Mouse (Mus musculus): ENCODE results near the gene Pde4b.

The Pde4b gene

DNA sequence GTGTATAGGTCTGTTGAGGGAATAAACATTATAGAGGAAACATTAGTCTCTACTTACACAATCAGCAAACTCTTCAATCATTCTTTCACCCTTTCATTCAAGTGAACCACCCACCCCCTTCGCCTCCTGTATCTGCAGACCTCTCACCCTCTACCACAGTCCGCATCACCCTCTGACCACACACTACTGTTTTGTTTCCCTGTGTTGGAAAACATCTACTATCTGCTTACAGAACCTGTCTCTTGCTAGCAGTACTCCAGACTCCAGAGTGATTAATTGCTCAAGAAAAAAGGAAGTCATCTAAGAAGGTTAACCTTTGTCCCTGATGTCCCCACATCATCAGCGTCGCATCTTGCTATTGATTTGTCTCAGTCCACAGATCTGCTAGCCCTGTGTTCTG, 185.4 kb downstream of the Pde4b start:
- in situ Hi-C loops (cut with MboI; ENCODE audit: unreplicated experiment in 2 of 2), result no loop called here

DNA sequence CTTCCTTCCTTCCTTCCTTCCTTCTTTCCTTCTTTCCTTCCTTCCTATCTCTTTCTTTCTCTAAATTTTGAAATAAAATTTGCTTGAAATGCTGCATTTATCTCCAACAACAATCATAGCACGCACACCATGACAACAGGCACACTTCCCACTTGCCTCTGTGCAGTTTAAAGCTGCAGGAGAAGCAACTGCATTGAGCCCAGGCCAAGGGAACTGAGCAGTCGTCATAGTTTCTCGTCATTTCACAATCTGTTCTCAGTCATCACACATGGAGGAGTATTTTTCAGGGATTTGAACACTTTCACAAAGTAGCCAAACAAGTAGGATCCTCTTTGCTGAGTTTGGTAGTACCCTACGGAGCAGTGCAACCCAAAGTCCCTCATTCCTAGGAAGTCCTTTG, 188.4 kb downstream of the Pde4b start:
- in situ Hi-C loops (cut with MboI; ENCODE audit: unreplicated experiment in 2 of 2), result no loop called here

DNA sequence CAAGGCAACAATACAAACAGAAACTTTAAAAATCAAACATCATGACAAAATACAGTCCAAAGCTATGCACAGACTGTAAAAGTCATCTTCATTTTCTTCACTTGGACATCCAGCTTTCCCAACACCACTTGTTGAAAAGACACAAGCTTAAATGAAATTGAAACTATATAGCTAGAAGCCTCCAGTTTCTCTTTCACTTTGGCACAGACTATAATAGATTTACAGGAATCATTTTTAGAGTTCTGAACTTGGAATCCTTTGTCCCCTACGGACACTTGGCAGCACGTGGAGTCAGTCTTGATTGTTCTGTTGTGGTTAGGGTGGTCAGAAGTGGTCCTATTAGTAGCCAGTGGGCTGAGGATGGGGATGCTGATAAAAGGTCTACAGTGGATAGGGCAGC, 191.6 kb downstream of the Pde4b start:
- in situ Hi-C loops (cut with MboI; ENCODE audit: unreplicated experiment in 2 of 2), result no loop called here

DNA sequence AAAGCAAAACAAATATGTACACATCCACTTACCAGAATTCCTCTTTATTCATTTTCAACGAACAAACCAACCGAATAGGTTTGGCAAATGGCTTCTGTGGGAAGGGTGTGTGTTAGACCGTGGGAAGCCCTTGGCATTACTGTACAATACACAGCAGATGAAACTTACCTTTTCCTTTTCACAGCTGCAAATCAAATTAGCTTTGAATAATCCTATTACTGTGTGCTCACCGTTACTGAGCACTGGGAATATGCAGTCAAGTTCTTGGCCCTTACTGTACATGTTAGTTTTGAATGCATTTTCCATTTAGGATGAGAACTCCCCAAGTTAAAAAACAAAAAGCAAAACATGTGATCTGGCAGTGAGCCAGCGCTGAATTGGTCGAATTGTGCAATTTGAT, 199.8 kb downstream of the Pde4b start:
- in situ Hi-C loops (cut with MboI; ENCODE audit: unreplicated experiment in 2 of 2), result no loop called here

DNA sequence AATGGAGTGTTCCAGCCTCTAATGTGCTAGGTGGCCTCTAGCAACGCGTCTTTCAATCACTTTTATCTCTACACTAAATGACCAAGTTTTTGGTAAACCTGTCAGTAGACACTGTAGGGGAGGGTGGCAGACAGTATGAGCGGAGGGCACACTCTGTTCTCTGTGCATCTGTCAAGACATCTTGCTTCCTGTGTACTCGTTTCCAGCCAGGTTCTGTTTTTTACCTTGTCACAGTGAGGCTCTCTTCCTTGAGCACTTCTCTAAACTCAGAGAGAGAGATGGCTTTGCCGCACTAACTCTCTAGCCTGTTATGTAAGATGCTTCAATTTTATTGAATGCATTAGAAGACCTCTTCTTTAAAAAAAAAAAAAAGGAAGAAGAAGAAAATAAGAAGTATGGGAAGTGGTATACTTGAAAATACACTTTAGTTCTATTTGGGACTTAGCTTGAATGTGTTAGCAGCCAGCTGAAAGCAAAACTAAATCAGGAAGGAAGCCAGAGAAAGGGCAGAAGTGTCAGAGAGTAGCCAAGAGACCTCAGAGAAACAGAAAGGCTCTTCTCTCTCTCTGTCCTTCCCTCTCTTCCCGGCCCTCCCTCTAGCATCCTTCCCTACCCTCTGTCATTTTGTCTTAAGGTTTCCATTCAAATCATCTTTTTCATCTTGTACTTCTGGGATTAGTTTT, 202.8 kb downstream of the Pde4b start:
- in situ Hi-C loops (cut with MboI; ENCODE audit: unreplicated experiment in 2 of 2), result no loop called here

DNA sequence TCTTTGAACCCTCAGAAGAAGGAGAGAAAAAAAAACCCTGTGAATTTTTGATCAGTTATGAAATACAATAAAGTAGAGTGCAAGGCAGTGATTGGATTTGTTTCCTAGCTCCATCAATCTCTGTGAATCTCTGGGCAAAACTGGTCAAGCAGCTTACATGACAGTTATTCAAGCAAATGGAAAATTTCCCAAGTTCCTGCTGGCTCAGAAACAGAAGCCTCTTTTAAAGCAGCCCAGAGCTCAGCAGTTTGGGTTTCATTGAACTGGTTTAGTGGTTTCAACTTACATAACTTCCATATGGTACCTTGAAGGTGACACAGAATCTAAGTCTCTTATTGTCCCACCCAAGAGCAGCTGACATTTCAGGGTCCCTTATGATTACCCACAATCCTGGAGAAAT, 210.2 kb downstream of the Pde4b start:
- in situ Hi-C loops (cut with MboI; ENCODE audit: unreplicated experiment in 2 of 2), result no loop called here

DNA sequence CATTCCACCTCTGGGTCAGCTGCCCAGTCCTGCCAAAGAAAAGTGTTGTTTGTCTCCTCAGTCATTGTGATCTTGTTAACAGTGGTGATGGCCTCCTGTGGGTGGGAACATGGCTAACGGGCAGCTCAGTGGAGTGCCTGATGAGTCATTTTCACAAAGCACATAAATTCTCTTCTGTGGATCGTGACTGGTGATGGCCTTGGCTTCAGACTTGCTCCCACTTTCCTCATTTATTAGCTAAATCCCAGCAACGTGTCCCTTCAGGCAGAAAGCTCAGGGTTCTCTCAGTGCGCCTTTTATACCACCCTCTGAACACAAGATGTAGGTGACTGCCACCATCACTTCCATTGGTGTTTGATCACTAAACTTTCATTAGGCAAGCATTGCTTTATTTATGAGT, 215.2 kb downstream of the Pde4b start:
- in situ Hi-C loops (cut with MboI; ENCODE audit: unreplicated experiment in 2 of 2), result no loop called here

DNA sequence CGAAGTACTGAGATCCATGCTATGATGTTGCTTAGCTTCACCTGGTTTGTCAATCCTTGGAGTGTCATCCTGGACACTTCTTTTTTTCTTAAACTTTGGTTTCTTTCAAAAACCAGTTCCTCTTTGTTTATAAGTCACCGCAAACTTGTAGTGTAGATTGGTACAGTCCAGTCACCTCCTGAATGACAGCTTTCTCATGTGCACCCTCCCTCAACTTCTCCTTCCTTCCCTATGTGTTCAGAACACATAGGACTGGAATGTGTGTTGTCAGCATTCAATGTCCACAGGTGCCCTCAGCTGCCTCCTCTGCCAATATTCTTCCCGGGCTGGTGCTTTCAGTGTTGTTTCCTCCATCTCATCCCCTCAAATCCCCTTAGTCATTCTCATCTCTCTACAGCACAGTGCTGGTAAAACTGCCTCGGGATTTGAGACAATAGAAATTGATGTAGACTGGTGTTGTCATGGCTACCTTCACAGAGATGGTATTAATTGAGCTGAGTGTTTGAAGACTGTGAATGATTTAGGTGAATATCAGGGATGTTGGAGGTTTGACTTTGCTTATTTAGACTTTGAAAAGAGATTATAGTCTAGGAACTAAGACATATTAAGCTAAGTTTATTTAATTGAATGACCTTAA, 220.4 kb downstream of the Pde4b start:
- in situ Hi-C loops (cut with MboI; ENCODE audit: unreplicated experiment in 2 of 2), result no loop called here

DNA sequence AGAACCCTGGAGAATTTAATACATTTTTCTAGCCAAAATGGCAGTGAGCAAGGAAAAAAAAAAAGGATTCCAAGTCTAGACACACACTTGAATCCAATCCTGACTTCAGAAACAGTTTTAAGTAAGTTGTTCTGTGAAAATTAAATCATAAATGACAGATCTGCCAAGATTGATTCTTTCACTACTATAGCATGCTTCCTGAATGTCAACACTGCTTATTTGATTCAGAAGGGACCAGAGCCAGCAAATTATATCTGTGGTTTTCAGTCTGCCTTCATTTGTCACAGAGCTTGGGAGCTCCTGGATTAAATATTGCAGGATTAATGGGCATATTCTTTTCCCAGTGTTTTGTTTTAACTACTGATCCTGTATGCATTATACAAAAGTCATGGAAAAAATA, 223.3 kb downstream of the Pde4b start:
- in situ Hi-C loops (cut with MboI; ENCODE audit: unreplicated experiment in 2 of 2), result no loop called here

DNA sequence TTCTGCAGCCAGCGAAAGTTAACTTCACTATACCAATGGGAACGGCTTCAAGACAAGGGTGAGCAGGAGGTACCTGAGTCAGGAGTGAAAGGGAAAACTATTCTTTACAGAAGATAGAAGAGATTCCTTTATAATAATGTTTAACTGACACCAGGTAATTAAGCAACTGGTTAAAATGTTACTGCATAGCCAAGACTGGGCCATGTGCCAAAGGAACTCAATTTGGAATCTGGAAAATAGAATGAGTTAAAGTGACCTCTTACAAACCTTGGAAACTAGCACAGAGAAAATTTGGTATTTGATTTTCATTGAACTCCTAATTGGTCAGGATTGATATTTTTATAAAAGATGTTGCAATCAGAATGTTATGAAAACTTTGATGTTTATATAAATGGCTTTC, 228.7 kb downstream of the Pde4b start:
- in situ Hi-C loops (cut with MboI; ENCODE audit: unreplicated experiment in 2 of 2), result no loop called here

DNA sequence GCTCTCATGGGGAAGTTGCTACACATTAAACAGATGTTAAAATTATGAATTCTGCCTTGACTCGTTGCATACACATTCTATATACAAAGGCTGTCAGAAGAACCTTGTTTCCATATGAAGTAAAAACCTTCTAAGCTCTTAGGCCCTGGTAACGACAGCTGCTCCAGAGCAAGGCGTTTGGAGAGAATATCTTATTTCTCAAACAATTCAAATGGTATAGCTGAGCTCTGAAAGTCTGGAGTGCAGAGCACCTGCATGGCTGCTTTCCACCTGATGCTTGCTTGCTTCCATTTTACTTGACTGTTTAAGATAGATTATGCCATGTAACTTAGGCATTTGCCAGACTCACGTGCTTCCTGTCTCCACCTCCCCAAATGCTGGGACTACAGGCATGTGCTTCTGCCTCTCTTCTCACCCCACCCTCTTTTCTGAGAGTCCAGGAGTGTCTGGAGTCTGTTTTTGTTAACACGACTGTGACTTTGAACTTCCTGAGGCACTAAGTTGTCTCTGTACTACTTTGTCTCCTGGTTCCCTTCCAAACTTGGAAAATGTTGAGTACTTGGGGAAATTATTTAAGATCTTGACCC, 229.4 kb downstream of the Pde4b start:
- in situ Hi-C loops (cut with MboI; ENCODE audit: unreplicated experiment in 2 of 2), result no loop called here

DNA sequence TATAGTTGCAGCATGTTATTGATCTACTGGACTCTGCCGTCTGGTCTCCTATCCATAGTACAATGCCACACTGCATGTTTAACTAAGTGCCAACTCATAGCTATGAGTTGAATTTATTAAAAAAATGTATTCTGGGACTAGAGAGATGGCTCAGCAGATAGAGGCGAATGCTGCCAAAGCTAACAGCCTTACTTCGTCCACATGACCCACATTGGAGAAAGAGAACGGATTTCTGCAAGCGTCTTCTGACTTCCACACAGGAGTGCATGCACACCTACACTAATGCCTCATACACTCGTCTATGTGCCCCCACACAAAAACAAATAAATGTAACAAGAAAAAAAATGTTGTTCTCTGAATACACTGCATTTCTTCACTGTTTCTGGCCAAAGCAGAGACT, 231.3 kb downstream of the Pde4b start:
- in situ Hi-C loops (cut with MboI; ENCODE audit: unreplicated experiment in 2 of 2), result no loop called here

DNA sequence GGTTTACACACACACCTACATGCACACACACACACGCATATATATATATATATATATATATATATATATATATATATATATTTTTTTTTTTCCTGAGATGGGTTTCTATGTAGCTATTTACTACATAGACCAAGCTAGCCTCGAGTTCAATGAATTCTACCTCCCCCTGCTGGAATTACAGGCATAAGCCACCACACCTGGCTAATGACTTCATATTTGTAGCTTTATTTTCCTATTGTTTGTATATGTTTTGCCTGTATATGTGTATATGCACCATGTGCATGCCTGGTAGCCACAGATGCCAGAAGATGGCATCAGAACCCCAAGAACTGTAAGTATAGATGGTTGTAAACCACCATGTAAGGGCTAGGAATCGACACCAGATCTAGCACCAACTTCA, 234.0 kb downstream of the Pde4b start:
- in situ Hi-C loops (cut with MboI; ENCODE audit: unreplicated experiment in 2 of 2), result no loop called here

DNA sequence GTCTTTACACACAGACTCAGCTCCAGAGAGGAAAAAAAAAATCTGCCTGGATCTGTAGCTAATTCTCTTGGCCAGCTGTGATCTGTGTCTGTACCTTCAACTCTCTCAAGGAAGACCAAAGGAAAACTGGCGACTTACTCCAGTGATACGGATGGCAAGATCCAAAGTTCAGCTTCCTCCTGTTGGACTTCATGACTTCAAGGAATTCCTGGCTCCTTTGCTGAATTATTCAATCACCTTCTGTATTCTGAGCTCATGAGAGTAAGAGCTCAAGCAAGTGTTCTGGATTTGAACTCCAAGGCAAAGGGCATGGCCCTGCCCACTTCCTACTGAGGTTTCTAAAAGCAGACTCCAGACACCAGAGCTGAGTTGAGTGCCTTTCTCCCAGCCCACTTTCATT, 245.0 kb downstream of the Pde4b start:
- in situ Hi-C loops (cut with MboI; ENCODE audit: unreplicated experiment in 2 of 2), result no loop called here

DNA sequence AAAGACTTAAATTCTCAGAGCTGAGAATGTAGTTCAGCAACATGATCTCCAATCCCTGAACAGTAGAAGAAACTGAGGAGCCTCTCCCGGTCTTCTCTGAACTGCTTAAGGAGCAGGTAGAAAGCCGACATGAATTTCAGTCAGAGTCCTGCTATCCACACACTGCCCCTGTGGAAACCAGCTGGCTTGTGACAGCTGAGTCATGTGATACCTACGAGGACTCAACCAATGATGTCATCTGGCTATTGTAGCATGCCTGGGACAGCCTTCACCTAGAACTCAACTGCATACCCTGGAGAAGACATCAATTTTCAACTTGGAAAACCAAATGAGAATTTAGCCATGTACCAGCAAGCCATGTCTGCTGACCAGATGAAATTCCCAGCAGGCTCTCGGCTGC, 245.5 kb downstream of the Pde4b start:
- in situ Hi-C loops (cut with MboI; ENCODE audit: unreplicated experiment in 2 of 2), result no loop called here

DNA sequence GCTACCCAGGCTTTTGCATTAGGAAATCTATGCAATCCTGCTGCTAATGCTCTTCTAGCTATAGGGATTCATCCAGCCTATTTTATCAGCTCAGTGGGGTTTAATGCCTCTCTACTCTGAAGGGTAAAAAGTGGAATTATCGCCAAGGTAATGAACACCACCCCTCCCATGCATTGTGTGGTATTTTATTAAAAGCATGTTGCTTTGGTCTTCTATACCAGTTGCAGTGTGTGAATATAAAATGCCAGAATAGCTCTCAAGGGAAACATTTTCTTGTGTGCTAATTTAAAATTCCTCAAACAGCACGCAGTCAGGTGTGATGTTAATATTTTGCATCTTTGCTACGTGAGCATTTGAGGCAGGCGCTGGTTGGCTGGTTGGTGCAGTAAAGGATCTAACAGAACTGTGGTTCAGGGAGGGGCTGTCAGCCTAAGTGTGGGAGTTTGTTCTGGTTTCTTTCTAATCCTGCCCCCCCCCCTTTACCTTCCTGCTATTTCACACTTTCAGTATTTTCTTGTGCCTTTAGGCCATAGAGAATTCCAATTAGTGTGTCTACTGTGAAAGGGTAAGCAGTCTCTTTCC, 259.7 kb downstream of the Pde4b start:
- in situ Hi-C loops (cut with MboI; ENCODE audit: unreplicated experiment in 2 of 2), result no loop called here

DNA sequence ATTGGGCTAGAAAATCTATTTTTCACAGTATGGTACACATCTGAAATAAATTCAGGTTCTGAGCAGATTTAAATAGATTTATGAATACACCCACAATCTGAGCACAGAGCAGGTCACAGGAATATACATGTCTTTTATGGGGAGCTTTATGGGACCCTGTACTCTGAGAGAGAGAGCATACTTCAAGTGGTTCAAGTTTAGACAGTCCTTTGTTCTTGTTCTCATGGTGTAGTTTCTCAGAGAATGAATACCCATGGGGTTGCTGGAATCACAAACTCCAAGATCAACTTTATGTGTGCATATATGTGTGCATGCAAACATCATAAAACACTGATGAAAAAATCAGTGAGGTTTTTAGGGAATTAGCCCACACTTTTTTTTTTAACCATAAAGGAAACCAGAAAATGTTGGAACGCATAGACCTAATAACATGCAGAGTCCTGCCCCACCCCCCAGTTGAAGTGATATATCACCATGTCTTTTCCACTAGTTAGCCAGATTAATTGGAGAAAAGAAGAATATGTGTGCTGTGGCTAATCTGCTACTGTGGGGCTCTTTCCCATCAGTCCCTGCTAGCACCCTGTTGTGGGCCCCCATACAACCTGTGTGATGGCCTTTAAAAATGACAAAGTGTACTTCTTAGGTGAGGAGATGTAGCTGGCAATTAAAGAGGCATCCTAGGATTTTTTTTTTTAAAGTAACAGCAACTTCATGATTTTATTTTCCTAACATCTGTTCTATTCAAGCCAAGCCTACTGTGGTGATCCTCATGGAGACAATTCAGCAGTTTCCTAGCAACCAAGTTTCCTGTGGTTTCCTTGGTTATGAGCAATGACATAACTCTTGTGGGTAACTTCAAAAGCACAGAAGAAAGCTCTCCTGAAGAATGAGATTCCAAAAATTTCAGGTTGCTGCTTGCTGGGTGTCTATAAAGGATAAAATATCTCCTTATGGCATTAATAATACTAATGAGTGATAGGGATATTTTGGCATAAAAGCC, 264.4 kb downstream of the Pde4b start:
- in situ Hi-C loops (cut with MboI; ENCODE audit: unreplicated experiment in 2 of 2), result no loop called here

DNA sequence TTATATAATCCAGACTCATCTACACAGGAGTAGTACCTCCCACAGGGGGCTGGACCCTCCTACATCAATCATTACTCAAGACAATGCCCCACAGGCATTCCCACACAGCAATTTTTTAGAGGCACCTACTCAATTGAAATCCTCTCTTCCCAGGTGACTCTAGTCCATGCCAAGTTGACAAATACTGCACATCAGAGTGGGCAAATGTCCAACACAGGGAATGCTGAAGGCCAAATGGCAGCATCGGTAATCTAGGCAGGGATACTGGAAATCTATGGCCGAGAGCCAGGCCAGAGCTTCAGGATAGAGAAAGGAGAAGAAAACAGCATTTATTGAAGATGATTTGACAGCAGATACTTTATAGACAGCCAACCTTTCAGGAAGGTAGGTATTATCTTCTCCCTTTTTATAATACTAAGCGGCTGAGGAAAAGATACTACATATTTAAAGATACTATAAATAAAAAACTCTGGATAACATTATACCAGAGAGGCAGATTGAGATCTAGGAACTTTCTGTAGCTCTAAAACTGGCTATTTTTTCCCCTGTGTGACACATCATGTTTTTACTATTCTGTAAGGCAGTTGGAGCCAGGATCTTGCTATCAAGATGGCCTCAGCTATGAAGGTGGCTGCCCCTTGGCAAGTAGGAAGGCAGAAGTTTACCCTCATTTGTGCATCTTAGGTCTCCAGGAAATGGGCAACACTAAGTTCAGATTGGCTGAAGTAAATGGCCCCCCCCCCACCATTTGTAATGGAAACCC, 266.5 kb downstream of the Pde4b start:
- in situ Hi-C loops (cut with MboI; ENCODE audit: unreplicated experiment in 2 of 2), result no loop called here

DNA sequence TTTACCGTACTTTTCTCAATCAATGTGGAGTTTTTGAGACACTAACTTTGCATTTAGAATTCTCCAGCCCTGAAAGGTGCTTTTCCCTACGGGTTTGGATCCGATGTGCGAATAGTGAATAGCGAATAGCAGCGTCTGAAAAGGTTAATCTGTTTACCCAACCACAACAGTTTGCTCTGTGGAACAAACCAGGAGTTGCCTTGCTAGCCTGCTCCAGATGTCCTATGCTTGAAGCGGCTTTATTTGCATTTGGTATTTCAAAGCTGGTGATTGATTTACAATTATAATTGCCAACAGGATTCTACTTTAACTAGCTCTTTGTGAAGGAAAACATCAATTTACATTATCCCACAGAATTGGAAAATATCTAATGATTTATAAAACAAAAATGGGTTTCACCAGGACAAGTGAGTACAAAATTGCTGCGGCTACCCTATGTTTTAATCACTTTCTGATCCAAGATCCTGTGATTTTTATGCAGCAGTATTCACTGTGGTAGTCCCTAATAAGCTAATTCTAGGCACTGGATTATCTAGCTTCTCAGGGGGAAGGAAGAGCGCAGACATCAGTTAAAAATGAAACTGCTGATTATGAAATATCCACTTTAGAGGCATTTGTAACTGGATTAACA, 280.9 kb downstream of the Pde4b start:
- in situ Hi-C loops (cut with MboI; ENCODE audit: unreplicated experiment in 2 of 2), result no loop called here

DNA sequence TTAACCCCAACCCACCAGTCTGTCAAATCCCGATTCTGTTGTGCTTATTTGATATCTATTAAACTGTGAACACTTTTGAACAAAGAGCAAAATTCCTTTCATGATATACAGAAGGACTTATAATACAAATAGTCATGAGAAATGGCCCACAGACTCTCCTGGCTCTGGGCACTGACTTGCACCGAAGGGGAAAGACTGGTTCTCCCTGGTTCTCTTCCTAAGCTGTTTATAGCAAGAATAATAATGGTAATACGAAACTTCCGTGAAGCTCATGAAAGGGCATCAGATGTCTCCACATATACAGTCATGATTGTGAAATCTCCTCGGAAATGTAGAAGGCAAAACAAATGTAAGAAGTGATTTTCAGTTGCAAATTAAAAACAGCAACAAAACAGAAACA, 287.3 kb downstream of the Pde4b start:
- in situ Hi-C loops (cut with MboI; ENCODE audit: unreplicated experiment in 2 of 2), result no loop called here
